Mouse (Mus musculus) hindbrain, embryonic 16.5 days (tissue): Measurements from ENCODE around the gene Lgals12. TPM values are rescaled to one million over a fixed set of nuclear protein-coding genes. Genes with fewer than 3 reads are reported as not detected.

ENCODE experiments used
- ATAC-seq: fragments of 200-750 bp; cut with Nextera tagmentation; 2 replicates; pipeline ENCODE4 v1.8.0; 2017; ENCODE audit warnings: moderate TSS enrichment, moderate library complexity
- H3K27ac ChIP-seq: fragments of 300-500 bp; sonication (generic); 2 replicates; pipeline ENCODE4 v1.5.1; 2014; ENCODE audit warnings: low read depth, mild to moderate bottlenecking, control low read depth, low read length, moderate library complexity
- H3K27me3 ChIP-seq: fragments of 300-500 bp; sonication (generic); replicated peaks from 2 replicates; pipeline ENCODE4 v1.6.1; 2014; ENCODE audit warnings: low read length; ENCODE audit not compliant: control insufficient read depth, insufficient read depth
- H3K36me3 ChIP-seq: fragments of 300-500 bp; sonication (generic); 2 replicates; pipeline ENCODE4 v1.6.1; 2014; ENCODE audit warnings: mild to moderate bottlenecking, low read length, moderate library complexity, mixed read lengths; ENCODE audit not compliant: control insufficient read depth, insufficient read depth
- H3K4me1 ChIP-seq: fragments of 300-500 bp; sonication (generic); 2 replicates; pipeline ENCODE4 v1.6.1; 2014; ENCODE audit warnings: low read depth, low read length; ENCODE audit not compliant: control insufficient read depth, insufficient read depth
- H3K4me2 ChIP-seq: fragments of 300-500 bp; sonication (generic); 2 replicates; pipeline ENCODE4 v1.6.1; 2014; ENCODE audit warnings: mild to moderate bottlenecking, low read length, control low read depth, moderate library complexity
- H3K4me3 ChIP-seq: fragments of 300-500 bp; sonication (generic); 2 replicates; pipeline ENCODE4 v1.5.1; 2014; ENCODE audit warnings: mild to moderate bottlenecking, low read length, control low read depth, moderate library complexity
- H3K9ac ChIP-seq: fragments of 300-500 bp; sonication (generic); 2 replicates; pipeline ENCODE4 v1.6.1; 2014; ENCODE audit warnings: low read depth, mild to moderate bottlenecking, control low read depth, low read length, moderate library complexity
- H3K9me3 ChIP-seq: fragments of 300-500 bp; sonication (generic); 2 replicates; pipeline ENCODE4 v1.6.1; 2014; ENCODE audit warnings: mild to moderate bottlenecking, low read length, moderate library complexity; ENCODE audit not compliant: control insufficient read depth
- WGBS: fragments of 180-500 bp; shearing (Covaris S2); extraction: QIAGEN DNeasy Blood & Tissue Kit; methylation state at CpG from one replicate; pipeline ENCODE4 v1.1.7; 2014; 5-methylcytosine and 5-hydroxymethylcytosine counted together
- polyA plus RNA-seq: library from polyadenylated mRNA; unstranded; fragments of >200 nt; fragmentation: Nextera tagmentation; extraction: Ambion mirVana; gene quantifications from 2 replicates; pipeline ENCODE4 v1.2.1, GENCODE M21; 2015

Lgals12 gene
- polyA plus RNA-seq, 1 experiment from 2014 or later: 0.28 TPM

DNA sequence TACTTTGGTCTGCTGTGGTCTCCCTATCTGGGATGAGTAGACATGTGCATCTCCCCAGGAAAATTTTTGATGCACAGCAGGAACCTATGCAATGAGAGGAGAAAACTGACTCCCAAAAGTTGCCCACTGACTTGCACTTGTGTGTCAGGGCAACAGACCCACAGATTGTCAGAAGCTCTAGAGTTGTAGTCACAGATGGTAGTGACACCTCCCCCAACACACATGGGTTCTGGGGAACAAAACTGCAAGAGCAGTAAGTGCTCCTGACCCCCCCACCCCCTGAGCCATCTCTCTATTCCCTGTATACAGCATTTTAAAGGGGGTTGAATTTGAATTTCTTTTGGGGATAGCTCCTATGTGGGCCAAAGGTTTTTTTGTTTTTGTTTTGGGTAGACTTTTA is 16.2 kb downstream of the Lgals12 start:
- H3K27ac ChIP-seq: no peak overlapping the region
- H3K4me3 ChIP-seq: no peak overlapping the region
- H3K9me3 ChIP-seq: no peaks in the 10 kb centered on the region
- no peaks in the 10 kb centered on the region for H3K4me1 ChIP-seq
- H3K36me3 ChIP-seq: no peaks in the 10 kb centered on the region
- H3K9ac ChIP-seq: no peak overlapping the region
- no peak for ATAC-seq
- H3K4me2 ChIP-seq: no peak overlapping the region
- no peaks in the 10 kb centered on the region for H3K27me3 ChIP-seq

DNA sequence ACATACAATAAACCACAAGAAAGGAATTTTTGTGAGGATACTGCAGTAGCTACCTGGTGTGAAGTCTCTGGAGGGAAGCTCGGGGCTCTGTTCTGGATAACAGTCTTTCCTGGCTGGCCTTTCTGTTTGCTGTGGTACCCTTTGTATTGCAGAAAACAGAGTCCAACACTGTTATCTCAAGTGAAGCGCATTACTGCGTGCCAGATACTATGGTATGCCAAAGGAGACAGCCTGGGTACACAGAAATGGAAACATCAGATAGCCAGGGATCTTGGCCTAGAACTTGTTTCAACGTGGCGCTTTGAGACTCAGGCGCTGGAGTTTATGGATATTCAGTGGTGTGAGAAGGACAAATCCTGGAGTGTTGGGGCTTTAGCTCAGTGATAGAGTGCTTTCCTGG is 21.2 kb downstream of the Lgals12 start:
- H3K36me3 ChIP-seq: no peaks in the 10 kb centered on the region
- H3K4me2 ChIP-seq: no peak overlapping the region
- H3K9ac ChIP-seq: no peak overlapping the region
- no peak overlapping the region for H3K27ac ChIP-seq
- no peak overlapping the region for H3K4me3 ChIP-seq
- no peaks in the 10 kb centered on the region for H3K27me3 ChIP-seq
- no peaks in the 10 kb centered on the region for H3K4me1 ChIP-seq
- H3K9me3 ChIP-seq: no peaks in the 10 kb centered on the region
- ATAC-seq: no peak
- WGBS: 91% methylated on average over 6 of the region's 6 CpGs

DNA sequence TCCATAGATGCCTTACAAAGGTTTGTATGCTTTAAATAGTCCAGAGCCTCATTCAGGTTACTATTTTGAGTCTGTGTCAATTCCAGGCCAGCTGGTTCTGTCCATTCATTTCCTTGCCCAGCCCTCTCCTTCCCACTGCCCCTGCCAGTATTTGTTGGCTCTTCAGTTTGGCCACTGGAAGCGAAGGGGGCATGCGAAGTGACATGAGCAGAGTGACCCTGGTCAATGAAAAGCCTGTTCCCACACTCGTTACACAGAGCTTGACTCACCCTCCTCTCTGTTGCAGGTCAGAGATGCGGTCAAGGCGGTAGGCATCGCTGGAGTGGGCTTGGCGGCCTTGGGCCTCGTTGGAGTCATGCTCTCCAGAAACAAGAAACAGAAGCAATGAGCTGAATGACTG is 21.7 kb downstream of the Lgals12 start:
- Histone ChIP-seq H3K4me1 (no peaks in the 10 kb centered on the region), H3K27me3 (no peaks in the 10 kb centered on the region), H3K36me3 (no peaks in the 10 kb centered on the region), H3K4me2 (no peak overlapping the region), H3K4me3 (no peak overlapping the region), H3K9ac (no peak overlapping the region), H3K9me3 (no peaks in the 10 kb centered on the region), H3K27ac (no peak overlapping the region)
- WGBS: 83% methylated on average over 8 of the region's 8 CpGs
- ATAC-seq: no peak

DNA sequence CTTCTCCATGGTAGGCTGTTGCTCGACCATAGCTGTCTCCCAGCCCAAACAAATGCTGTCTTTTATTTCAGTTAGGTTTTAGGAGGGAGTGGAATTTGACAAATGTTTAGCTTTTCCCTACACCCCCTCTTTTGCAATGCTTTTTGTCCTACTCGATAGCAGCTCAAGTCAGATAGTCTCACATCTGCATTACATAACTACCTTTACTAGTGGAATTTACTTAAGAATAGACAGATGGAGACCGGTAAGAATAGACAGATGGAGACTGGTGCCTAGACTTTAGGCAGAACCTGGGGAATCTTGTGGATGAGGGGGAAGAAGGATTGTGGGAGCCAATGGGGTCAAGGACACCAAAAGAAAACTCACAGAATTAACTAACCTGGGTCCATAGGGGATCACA is 23.4 kb downstream of the Lgals12 start:
- Histone ChIP-seq H3K4me3 (no peak overlapping the region), H3K4me1 (no peaks in the 10 kb centered on the region), H3K4me2 (no peak overlapping the region), H3K27me3 (no peaks in the 10 kb centered on the region), H3K9ac (no peak overlapping the region), H3K27ac (no peak overlapping the region), H3K9me3 (no peaks in the 10 kb centered on the region), H3K36me3 (no peaks in the 10 kb centered on the region)
- no peak for ATAC-seq
- WGBS: 81% methylated on average over 3 of the region's 3 CpGs

DNA sequence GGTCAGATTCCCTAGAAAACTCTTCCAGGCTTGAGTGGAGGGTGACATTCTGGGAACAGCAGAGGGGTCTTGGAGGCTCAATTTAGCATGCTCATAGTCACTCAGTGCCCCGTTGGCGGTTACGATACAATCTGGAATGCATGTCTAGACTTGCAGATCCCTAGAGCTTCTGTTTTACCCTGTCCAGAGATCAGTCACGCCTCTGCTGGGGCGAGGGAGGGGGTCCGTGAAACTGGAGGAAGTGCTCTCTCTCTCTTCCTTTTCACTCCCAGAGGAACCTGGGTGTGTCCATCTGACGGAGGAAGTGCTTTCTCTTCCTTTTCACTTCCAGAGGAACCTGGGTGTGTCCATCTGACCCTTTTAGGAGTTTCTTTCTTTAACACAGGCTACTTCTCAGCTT is 23.9 kb downstream of the Lgals12 start:
- 56% methylated on average over 7 of the region's 7 CpGs for WGBS
- H3K4me2 ChIP-seq: no peak overlapping the region
- no peaks in the 10 kb centered on the region for H3K4me1 ChIP-seq
- H3K27me3 ChIP-seq: no peaks in the 10 kb centered on the region
- no peaks in the 10 kb centered on the region for H3K36me3 ChIP-seq
- no peak for ATAC-seq
- H3K27ac ChIP-seq: no peak overlapping the region
- no peak overlapping the region for H3K9ac ChIP-seq
- H3K4me3 ChIP-seq: no peak overlapping the region
- H3K9me3 ChIP-seq: no peaks in the 10 kb centered on the region

DNA sequence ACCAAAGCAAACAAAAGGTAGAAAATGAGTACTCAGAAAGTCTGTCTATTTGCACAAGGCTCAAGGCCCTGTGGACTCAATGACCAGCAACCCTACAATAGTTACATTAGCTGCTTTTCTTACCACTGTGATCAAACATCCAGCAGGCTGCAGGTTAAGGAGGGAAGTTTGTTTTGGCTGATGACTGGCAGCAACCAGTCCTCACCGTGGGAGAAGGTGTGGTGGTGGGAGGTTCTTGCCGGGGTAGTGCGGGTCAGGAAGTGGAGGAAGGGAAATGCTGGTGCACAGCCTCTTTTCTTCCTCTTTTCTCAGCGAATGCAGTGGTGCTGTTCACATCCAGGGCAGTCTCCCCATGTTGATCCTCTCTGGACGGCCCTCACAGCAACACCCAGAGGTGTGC is 26.0 kb downstream of the Lgals12 start:
- 66% methylated on average over 5 of the region's 5 CpGs for WGBS

DNA sequence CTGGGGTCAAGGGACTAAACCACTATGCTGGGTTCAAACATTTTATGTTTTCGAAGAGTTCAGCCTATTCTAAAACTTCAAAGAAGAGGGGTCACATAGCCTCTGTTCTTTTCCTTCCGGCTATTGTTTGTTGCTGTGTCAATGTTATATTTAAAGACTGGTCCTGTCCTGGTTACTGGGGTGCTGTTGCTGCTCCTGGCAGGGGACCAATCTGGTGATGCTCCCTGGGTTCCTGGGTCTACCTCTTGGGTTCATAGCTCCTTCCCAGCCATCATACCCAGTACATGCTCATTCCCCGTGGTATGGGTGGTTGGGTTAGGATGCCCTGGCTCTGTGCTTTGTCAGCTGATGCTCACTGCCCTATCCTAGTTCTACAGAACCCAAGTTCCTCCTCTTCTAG is 29.3 kb downstream of the Lgals12 start:
- ATAC-seq: no peak

More for the DNA sequence above, 26.0 kb downstream of the Lgals12 start:
- Histone ChIP-seq H3K4me2 (no peak overlapping the region), H3K4me3 (no peak overlapping the region), H3K27me3 (no peaks in the 10 kb centered on the region), H3K4me1 (no peaks in the 10 kb centered on the region), H3K9me3 (no peaks in the 10 kb centered on the region), H3K9ac (no peak overlapping the region), H3K27ac (no peak overlapping the region), H3K36me3 (no peaks in the 10 kb centered on the region)
- ATAC-seq: no peak

DNA sequence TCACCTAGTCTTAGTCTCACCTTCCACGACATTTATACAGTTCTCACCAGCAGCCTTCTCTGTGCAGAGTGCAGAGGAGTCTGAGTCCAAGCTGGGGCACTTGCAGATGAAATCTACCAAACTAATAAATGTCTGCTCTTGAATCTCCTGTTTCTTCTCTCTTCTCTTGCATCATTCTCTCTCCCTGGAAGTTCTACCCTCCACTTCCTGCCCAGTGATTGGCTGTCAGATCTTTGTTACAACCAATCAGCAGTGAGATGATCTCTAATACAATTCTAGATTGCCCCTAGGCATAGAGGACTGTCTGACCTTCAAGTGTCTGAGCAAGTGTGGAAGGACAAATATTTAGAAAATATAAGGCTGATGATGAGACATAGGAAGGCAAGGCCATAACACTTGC is 30.8 kb downstream of the Lgals12 start:
- Histone ChIP-seq H3K27ac (no peak overlapping the region), H3K4me3 (no peak overlapping the region), H3K9ac (no peak overlapping the region), H3K4me2 (no peak overlapping the region), H3K36me3 (no peaks in the 10 kb centered on the region), H3K4me1 (no peaks in the 10 kb centered on the region), H3K9me3 (no peaks in the 10 kb centered on the region), H3K27me3 (no peaks in the 10 kb centered on the region)
- 96% methylated on average over 1 of the region's 1 CpGs for WGBS
- no peak for ATAC-seq

More for the DNA sequence above, 29.3 kb downstream of the Lgals12 start:
- no peak overlapping the region for H3K4me2 ChIP-seq
- H3K9me3 ChIP-seq: no peaks in the 10 kb centered on the region
- WGBS: 84% methylated on average over 3 of the region's 3 CpGs
- no peaks in the 10 kb centered on the region for H3K4me1 ChIP-seq
- H3K9ac ChIP-seq: no peak overlapping the region
- H3K4me3 ChIP-seq: no peak overlapping the region
- no peak overlapping the region for H3K27ac ChIP-seq
- H3K36me3 ChIP-seq: no peaks in the 10 kb centered on the region
- H3K27me3 ChIP-seq: no peaks in the 10 kb centered on the region

DNA sequence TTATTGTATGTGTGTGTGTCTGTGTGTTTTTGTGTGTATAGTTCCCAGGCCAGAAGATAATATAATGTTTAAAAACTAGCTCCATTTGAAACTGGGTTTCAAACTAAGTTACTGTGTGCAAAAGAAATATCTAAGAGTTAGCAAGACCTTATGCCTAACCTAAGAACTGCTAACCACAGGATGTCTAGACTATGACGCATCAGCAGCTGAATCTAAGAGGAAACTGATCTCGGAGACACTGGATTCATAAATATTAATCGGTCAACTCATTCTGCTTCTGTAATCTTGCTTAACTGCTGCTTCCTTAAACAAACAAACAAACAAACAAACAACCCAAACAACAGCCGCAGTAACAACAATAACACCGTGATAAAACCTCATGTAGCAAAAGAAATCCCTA is 37.3 kb downstream of the Lgals12 start:
- Histone ChIP-seq H3K4me3 (no peak overlapping the region), H3K4me1 (no peaks in the 10 kb centered on the region), H3K27me3 (no peaks in the 10 kb centered on the region), H3K36me3 (no peaks in the 10 kb centered on the region), H3K9ac (no peak overlapping the region), H3K9me3 (no peaks in the 10 kb centered on the region), H3K27ac (no peak overlapping the region), H3K4me2 (no peak overlapping the region)
- 77% methylated on average over 5 of the region's 5 CpGs for WGBS
- ATAC-seq: no peak

DNA sequence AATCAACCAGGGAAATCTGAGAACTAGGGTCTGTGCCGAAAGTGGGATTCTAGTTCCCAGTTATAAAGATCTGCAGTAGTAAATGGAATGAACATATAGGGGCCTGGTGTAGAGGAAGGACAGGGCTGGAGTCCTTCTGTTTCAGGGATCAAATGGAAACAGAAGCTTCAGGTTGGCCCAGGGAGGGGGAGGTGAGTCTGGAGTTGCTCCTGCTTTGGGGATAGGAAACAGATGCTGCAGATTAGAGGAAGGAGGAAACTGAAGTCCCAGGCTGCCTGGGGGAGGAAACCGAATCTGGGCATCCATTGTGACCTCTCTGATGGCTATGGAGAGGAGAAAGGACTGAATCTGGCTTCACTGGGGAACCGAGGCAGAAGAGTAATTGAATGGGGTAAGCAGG is 38.6 kb downstream of the Lgals12 start:
- ATAC-seq: no peak
- no peak overlapping the region for H3K4me2 ChIP-seq
- H3K9me3 ChIP-seq: no peaks in the 10 kb centered on the region
- H3K4me1 ChIP-seq: no peaks in the 10 kb centered on the region
- H3K9ac ChIP-seq: no peak overlapping the region
- H3K36me3 ChIP-seq: no peaks in the 10 kb centered on the region
- no peaks in the 10 kb centered on the region for H3K27me3 ChIP-seq
- no peak overlapping the region for H3K4me3 ChIP-seq
- WGBS: 63% methylated on average over 3 of the region's 3 CpGs
- H3K27ac ChIP-seq: no peak overlapping the region
